In the genomic region with DNA sequence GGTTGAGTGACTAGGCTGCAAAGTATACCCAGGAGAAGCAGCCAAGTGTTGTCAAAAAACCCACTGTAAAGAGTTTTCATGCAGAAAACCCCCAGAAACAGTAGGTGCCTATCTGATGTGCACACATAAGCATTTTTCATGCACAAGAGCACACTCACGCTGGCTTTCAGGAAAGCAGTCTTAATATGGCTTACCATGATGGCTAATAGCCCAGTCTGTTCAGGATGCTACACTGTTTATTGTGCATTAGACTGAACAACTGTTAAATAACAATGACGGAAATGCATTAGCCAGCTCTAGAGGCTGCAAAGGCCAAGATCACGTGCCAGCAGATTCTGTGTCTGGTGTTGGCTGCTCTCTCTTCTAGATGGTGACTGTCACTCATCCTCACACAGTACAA, we compare ENCODE assay signal across 20 mouse cellular contexts.
A peak's percentile ranks its signal among the peaks of the same experiment; 100 is the strongest.
DNase-seq lines count a peak whose midpoint lies in the region; ATAC-seq and TF ChIP-seq lines count a peak whose summit lies in the region.
"Had no signal": no experiment of that assay in that cellular context is flagged by ENCODE, and none has a peak within 500 bp of the region (broad histone marks: within the 10 kb centered on the region; RNA-seq: fewer than 3 reads in every experiment).

No protein-coding gene starts in this region.

- no peaks in the 10 kb centered on the region for H3K27me3 ChIP-seq in hindbrain, embryonic 13.5 days
- H3K27me3 ChIP-seq in hindbrain, embryonic 11.5 days (ENCODE audit: control insufficient read depth, insufficient read depth, low read length): no peaks in the 10 kb centered on the region
- H3K27me3 ChIP-seq: embryonic facial prominence, embryonic 13.5 days had no signal

- no peak overlapping the region for H3K4me3 ChIP-seq in hindbrain, embryonic 13.5 days
- no peak overlapping the region for H3K4me3 ChIP-seq in hindbrain, embryonic 11.5 days (ENCODE audit: low read depth, low read length)
- H3K4me3 ChIP-seq: embryonic facial prominence, embryonic 13.5 days; heart, embryonic 10.5 days had no signal

- WGBS in hindbrain, embryonic 13.5 days: 58% methylated on average over 3 of the region's 3 CpGs
- 84% methylated on average over 3 of the region's 3 CpGs for WGBS in hindbrain, embryonic 11.5 days

- no peak for ATAC-seq in hindbrain, embryonic 13.5 days (ENCODE audit: low FRiP score)
- ATAC-seq in hindbrain, embryonic 11.5 days (ENCODE audit: low FRiP score): no peak
- ATAC-seq: forebrain, embryonic 16.5 days; inflammation-experienced regulatory T-cells, adult 6 months; intestine, postnatal 0 days had no signal

- H3K4me2 ChIP-seq in hindbrain, embryonic 13.5 days: no peak overlapping the region
- H3K4me2 ChIP-seq in hindbrain, embryonic 11.5 days (replicated peaks; ENCODE audit: low read depth, low read length): no peak overlapping the region
- H3K4me2 ChIP-seq: embryonic facial prominence, embryonic 13.5 days had no signal

- H3K4me1 ChIP-seq in hindbrain, embryonic 13.5 days (replicated peaks): no peaks in the 10 kb centered on the region; the same call in 1 of the 2 replicates
- H3K4me1 ChIP-seq in hindbrain, embryonic 11.5 days (replicated peaks; ENCODE audit: control insufficient read depth, insufficient read depth, low read length): no peaks in the 10 kb centered on the region
- H3K4me1 ChIP-seq: heart, embryonic 10.5 days had no signal

- TF ChIP-seq POLR2A in brain, embryonic 14.5 days (IDR thresholded peaks at IDR 0.05; ENCODE audit: borderline replicate concordance, extremely low read depth, insufficient read depth, insufficient read length, poor library complexity, severe bottlenecking): no peak

- no peak for TF ChIP-seq CTCF in brain, embryonic 14.5 days (IDR thresholded peaks at IDR 0.05; ENCODE audit: borderline replicate concordance, extremely low read depth, insufficient read depth, insufficient read length)

- intact Hi-C loops in left cerebral cortex, postnatal 4 days (cut with DNase I): no loop called here
- intact Hi-C loops in left cerebral cortex, postnatal 14 days (cut with DNase I): no loop called here

- DNase-seq in hindbrain, embryonic 11.5 days (ENCODE audit: low spot score): no peak
- DNase-seq in left cerebral cortex, postnatal 4 days: peak; percentile 14
- no peak for DNase-seq in left cerebral cortex, postnatal 14 days (ENCODE audit: low spot score in 2 of 2)
- DNase-seq in Muller cell, postnatal 12 days (ENCODE audit: inconsistent ontology term): peak; percentile 26
- DNase-seq in brain, embryonic 14.5 days (ENCODE audit: low read depth): peak; percentile 69
- DNase-seq: adrenal gland, adult 8-10 months; adrenal gland, postnatal 36 days; cerebellum, adult 11-12 months; cerebellum, adult 9-10 months; cerebellum, postnatal 36 days; gastrocnemius, postnatal 10 days; heart, adult 18-20 months; heart, postnatal 10 days; heart, postnatal 4 days had no signal

- no peaks in the 10 kb centered on the region for H3K9me3 ChIP-seq in hindbrain, embryonic 13.5 days
- no peaks in the 10 kb centered on the region for H3K9me3 ChIP-seq in hindbrain, embryonic 11.5 days (ENCODE audit: control insufficient read depth, low read length)
- H3K9me3 ChIP-seq: embryonic facial prominence, embryonic 13.5 days; heart, embryonic 10.5 days had no signal

- H3K27ac ChIP-seq in hindbrain, embryonic 13.5 days: 0 out of 2 replicates have a peak overlapping the region, but pooled peaks have one; percentile 44
- no peak overlapping the region for H3K27ac ChIP-seq in hindbrain, embryonic 11.5 days (ENCODE audit: low read depth, low read length)
- H3K27ac ChIP-seq: embryonic facial prominence, embryonic 13.5 days; heart, embryonic 10.5 days had no signal

- H3K36me3 ChIP-seq in hindbrain, embryonic 13.5 days: no peaks in the 10 kb centered on the region
- H3K36me3 ChIP-seq in hindbrain, embryonic 11.5 days (ENCODE audit: control insufficient read depth, insufficient read depth, low read length): no peaks in the 10 kb centered on the region
- H3K36me3 ChIP-seq: embryonic facial prominence, embryonic 13.5 days; heart, embryonic 10.5 days had no signal

- H3K9ac ChIP-seq in hindbrain, embryonic 13.5 days: no peak overlapping the region
- no peak overlapping the region for H3K9ac ChIP-seq in hindbrain, embryonic 11.5 days (ENCODE audit: low read depth, low read length)
- H3K9ac ChIP-seq: embryonic facial prominence, embryonic 13.5 days had no signal

Comparison
In these comparisons a context has a peak if more than half of its experiments do, and no peak if none do; other contexts are left out.
1. DNase-seq: peak in left cerebral cortex, postnatal 4 days (single experiment), Muller cell, postnatal 12 days (single experiment) and brain, embryonic 14.5 days (single experiment); none in hindbrain, embryonic 11.5 days (single experiment) and left cerebral cortex, postnatal 14 days (0 of 2).